Mouse (Mus musculus): Measurements from ENCODE around the gene Psmb3. TPM values are rescaled to one million over a fixed set of nuclear protein-coding genes. Genes with fewer than 3 reads are reported as not detected.

Gene Psmb3
- 100 to 1,000 TPM; 383 to 412 TPM for polyA plus RNA-seq (2017; shearing (Covaris generic))

DNA sequence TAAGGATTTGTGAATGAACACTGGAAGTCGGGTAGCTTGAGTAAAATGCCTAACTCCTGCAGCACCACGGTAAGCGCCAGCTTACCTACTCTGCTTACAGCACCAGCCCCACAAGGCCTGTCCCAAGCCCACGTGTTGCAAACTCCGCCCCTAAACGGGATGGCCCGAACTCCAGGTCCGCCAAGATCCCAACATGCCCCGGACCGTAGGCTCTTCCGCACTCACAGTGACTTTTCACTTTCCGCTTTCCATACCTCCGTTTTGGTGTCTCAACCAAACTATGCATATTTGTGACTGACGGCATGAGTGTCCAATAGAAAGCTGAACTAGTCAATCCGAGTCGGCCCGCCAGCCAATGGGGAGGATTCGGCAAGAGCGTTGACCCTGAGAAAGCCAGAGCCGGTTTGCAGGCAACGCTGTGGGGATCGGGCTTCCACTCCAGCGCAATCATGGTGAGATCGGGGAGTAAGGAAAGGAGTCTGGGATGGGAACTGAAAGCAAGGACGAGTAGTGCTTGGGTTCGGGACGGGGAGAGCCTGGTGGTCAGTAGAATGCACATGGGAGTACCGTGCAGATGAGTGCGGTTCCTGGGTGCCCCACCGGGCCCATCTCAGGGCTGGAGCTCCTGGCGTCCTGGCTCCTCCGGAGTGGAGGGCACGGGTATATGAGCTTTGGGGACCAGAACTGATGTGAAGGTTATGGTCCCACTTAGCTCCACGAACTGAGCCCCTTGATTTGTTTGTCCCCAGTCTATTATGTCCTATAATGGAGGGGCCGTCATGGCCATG, at the start of gene Psmb3:
Gene Psmb3 (plus strand): TSS at position 361 of the 788 bp plus-strand sequence.

DNA sequence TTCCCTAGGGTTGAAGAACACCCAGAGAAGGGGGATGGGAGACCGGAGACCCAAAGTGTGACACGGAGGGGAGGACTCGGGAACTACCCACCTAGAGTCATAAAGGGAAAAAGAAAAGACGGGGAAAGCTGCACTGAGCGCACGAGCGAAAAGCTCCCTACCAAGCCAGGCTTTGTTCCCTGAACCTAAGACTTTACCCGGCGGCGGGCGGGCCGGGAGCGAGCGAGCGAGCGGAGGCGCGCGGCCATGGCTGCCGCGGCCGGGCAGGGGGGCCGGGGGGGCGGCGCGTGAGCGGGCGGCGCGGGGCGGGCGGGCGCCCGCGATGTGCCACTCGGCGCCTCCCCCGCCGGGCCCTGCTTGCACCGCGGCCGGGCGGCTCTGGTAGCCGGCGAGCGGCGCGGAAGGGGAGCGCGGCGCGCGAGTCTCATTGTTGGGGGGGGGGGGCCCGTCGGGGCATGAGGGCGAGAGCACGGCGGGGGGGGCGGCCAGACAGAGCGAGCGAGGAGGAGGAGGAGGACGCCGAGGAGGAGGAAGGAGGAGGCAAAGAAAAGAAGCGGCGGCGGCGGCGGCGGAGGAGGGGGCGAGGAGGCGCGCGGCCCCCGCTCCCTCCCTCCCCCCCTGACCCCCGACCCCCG, 40.2 kb upstream of the Psmb3 start, which contains the start of gene Mllt6:
Gene Mllt6 (plus strand): TSS at position 522 of the 635 bp plus-strand sequence.

DNA sequence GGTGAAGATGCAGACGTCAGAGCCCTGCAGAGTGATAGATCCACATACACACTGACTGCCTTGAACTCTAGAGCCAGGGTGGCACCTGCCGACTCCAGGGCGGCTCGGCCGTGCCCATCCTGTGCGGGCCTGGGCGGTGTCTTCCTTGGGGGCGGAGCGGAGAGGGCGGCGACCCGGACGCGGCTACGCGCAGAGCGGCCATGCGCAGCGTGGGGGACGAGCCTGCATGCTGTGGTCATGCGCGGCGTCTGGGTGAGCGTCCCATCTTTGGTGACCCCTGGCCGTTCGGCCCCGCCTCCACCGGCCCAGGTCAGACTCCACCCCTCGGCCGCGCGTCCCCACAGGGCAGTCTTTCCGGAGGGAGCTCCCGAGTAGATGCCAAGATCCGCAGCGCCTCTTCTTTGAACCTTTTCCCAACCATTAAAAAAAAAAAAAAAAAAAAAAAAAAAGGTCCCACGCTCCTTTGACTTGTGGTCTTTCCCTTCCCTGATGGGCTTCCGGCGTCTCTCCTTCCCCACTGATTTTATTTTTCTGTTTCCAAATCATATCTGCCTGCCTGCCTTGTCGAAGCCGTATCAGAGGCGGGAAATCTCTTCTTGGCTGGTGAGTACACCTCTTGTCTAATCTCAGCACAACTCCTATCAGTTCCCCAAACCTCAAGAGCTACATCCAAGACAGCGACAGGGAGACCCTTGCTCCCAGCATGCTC, 17.4 kb upstream of the Psmb3 start, which contains the start of gene Cisd3:
Gene Cisd3 (plus strand): TSS at position 214 of the 709 bp plus-strand sequence.

DNA sequence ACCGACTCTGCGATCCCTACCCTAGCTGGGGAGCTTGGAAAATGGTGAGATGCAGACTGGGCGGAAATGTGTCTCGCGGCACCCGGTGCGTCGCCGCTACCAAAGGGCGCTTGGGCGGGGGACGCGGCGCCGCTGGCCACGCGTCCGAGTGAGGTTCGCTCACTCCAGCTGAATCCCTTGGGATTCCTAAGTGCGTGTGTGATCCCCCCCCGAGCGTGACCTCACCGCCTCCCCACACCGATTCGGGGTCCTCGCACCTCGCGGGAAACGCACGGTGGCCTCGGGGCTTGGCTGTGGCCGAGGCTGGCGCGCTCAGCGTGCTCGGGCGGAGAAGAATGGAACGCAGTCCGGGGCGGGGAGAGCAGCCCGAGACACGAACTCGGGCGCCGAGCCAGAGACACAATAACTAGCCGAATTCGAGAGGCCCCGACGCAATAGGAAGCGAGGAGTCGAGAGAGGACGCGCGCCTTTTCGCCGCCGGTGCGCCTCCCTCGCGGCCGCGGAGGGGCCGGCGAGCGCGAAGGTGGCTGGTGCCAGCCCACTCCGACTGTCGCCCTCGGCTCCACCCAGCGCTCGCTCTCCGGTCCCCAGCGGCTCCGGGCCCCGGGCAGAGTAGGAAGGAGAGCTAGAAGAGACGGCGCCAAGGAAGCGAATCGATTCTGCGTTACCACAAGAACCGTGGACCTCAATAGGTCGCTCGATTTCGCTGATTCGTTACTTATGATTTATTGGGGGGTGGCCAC, 3.0 kb upstream of the Psmb3 start, which contains the start of gene Pcgf2:
Gene Pcgf2 (minus strand): TSS at position 495 of the 743 bp plus-strand sequence.

DNA sequence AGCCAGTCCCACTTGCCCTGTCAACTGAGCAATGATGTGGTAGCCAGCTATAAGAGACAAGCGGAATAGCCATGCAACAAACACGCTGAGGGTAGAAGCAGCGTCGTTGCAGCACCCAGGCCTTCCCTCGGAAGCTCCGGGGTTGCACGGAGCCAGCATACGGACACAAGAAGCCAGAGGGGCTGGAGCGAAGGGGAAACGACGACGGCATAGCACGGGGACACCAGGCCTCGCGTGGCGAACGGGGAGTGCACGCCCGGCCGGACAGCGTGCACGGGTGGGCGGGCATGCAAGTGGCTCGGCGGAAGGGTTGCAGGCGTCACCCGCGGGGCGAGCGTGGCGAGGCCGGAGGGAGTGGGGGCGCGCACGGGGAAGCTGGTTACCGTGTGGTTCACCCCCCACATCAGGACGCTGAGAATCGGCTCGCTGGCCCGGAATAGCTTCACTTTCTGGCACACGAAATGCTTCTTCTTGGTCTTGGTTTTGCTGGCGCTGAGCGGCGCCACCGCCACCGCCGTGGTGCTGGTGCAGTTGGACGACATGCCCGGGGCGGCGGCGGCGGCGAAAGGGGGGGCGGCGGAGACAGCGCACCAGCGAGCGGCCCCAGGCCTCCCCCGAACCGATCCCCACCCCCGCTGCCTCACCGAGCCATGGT, 41.0 kb downstream of the Psmb3 start, which contains the start of gene Pip4k2b:
Gene Pip4k2b (minus strand): TSS at position 642 of the 655 bp plus-strand sequence.

Other genes with a start within 250 kb of the Psmb3 start
- gene 4933428G20Rik, start 203.1 kb upstream of the Psmb3 start, polyA plus RNA-seq (2017; shearing (Covaris generic)): under 1 TPM in 1 of 2 experiments, not detected in 1; 0.53 TPM
- gene Srcin1, start 127.2 kb upstream of the Psmb3 start, polyA plus RNA-seq (2017; shearing (Covaris generic)): under 1 TPM; 0.02 to 0.53 TPM
- 10 to 100 TPM in 1 of 2 experiments, 1 to 10 TPM in 1; 6.1 to 11.7 TPM for gene Epop, start 73.7 kb upstream of the Psmb3 start, polyA plus RNA-seq (2017; shearing (Covaris generic))
- 10 to 100 TPM; 10.0 to 13.1 TPM for gene Mllt6, start 40.0 kb upstream of the Psmb3 start, polyA plus RNA-seq (2017; shearing (Covaris generic))
- gene Cisd3, start 17.6 kb upstream of the Psmb3 start, polyA plus RNA-seq (2017; shearing (Covaris generic)): 10 to 100 TPM; 66.8 to 70.0 TPM
- gene Pcgf2, start 2.9 kb upstream of the Psmb3 start, polyA plus RNA-seq (2017; shearing (Covaris generic)): 1 to 10 TPM; 2.3 to 2.8 TPM
- gene Pip4k2b, start 41.3 kb downstream of the Psmb3 start, polyA plus RNA-seq (2017; shearing (Covaris generic)): 1 to 10 TPM; 2.4 to 2.9 TPM
- 10 to 100 TPM; 26.5 to 31.5 TPM for gene Cwc25, start 63.2 kb downstream of the Psmb3 start, polyA plus RNA-seq (2017; shearing (Covaris generic))
- gene 1700001P01Rik, start 72.5 kb downstream of the Psmb3 start, polyA plus RNA-seq (2017; shearing (Covaris generic)): not detected
- 100 to 1,000 TPM; 323 to 371 TPM for gene Rpl23, start 79.0 kb downstream of the Psmb3 start, polyA plus RNA-seq (2017; shearing (Covaris generic))
- 100 to 1,000 TPM; 175 to 203 TPM for gene Lasp1, start 95.6 kb downstream of the Psmb3 start, polyA plus RNA-seq (2017; shearing (Covaris generic))
- gene B230217C12Rik, start 137.4 kb downstream of the Psmb3 start, polyA plus RNA-seq (2017; shearing (Covaris generic)): 1 to 10 TPM in 1 of 2 experiments, under 1 TPM in 1; 0.91 to 1.3 TPM
- gene Fbxo47, start 180.8 kb downstream of the Psmb3 start, polyA plus RNA-seq (2017; shearing (Covaris generic)): 1 to 10 TPM in 1 of 2 experiments, under 1 TPM in 1; 0.76 to 1.6 TPM

Data from inflammation-experienced regulatory T-cells (primary cell).